Mouse (Mus musculus) heart, postnatal 0 days (tissue): ENCODE measurements around the gene Med19. TPM values are rescaled to one million over a fixed set of nuclear protein-coding genes. Genes with fewer than 3 reads are reported as not detected.
A peak's percentile ranks its signal among the peaks of the same experiment; 100 is the strongest.

ENCODE experiments used
- ATAC-seq: fragments of 200-750 bp; cut with Nextera tagmentation; 2 replicates; pipeline ENCODE4 v1.8.0; 2017; ENCODE audit warnings: low read depth, moderate number of reproducible peaks, moderate library complexity; ENCODE audit not compliant: insufficient read depth
- DNase-seq: peaks from one replicate; pipeline ENCODE4 v3.0.0-alpha.2; 2016; ENCODE audit warnings: low spot score
- H3K27ac ChIP-seq: fragments of 300-500 bp; sonication (generic); 2 replicates; pipeline ENCODE4 v1.5.1; 2014; ENCODE audit warnings: low read depth, mild to moderate bottlenecking
- H3K27me3 ChIP-seq: fragments of 300-500 bp; sonication (generic); 2 replicates; pipeline ENCODE4 v1.6.1; 2014; ENCODE audit warnings: low read length, mixed read lengths; ENCODE audit not compliant: control insufficient read depth, insufficient read depth
- H3K36me3 ChIP-seq: fragments of 300-500 bp; sonication (generic); replicated peaks from 2 replicates; pipeline ENCODE4 v1.6.1; 2014; ENCODE audit warnings: low read length, mixed read lengths; ENCODE audit not compliant: control insufficient read depth, insufficient read depth
- H3K4me1 ChIP-seq: fragments of 300-500 bp; sonication (generic); 2 replicates; pipeline ENCODE4 v1.6.1; 2014; ENCODE audit warnings: antibody characterized with exemption; ENCODE audit not compliant: control insufficient read depth, insufficient read depth
- H3K4me2 ChIP-seq: fragments of 300-500 bp; sonication (generic); 2 replicates; pipeline ENCODE4 v1.6.1; 2014; ENCODE audit warnings: low read depth, mild to moderate bottlenecking, low read length, moderate library complexity
- H3K4me3 ChIP-seq: fragments of 300-500 bp; sonication (generic); 2 replicates; pipeline ENCODE4 v1.5.1; 2014; ENCODE audit warnings: low read depth, low read length
- H3K9ac ChIP-seq: fragments of 300-500 bp; sonication (generic); replicated peaks from 2 replicates; pipeline ENCODE4 v1.6.1; 2014; ENCODE audit warnings: low read depth, low read length, mixed read lengths
- H3K9me3 ChIP-seq: fragments of 300-500 bp; sonication (generic); replicated peaks from 2 replicates; pipeline ENCODE4 v1.6.1; 2016; ENCODE audit warnings: low read length; ENCODE audit not compliant: control insufficient read depth
- CTCF ChIP-seq: IDR thresholded peaks from 2 replicates; pipeline ENCODE4 v1.5.1; 2016; ENCODE audit warnings: antibody characterized with exemption, control low read depth, low read depth
- EP300 ChIP-seq: IDR thresholded peaks from 2 replicates; pipeline ENCODE4 v1.6.1; 2016; ENCODE audit warnings: antibody characterized with exemption, low read depth
- WGBS: fragments of 180-500 bp; shearing (Covaris S2); extraction: QIAGEN DNeasy Blood & Tissue Kit; methylation state at CpG from one replicate; pipeline ENCODE4 v1.1.7; 2014; 5-methylcytosine and 5-hydroxymethylcytosine counted together
- polyA plus RNA-seq: library from polyadenylated mRNA; unstranded; fragments of >200 nt; fragmentation: Nextera tagmentation; extraction: Ambion mirVana; gene quantifications from 2 replicates; pipeline ENCODE4 v1.2.1, GENCODE M21; 2015
- total RNA-seq: library from RNA; depleted of rRNA; stranded (reverse); fragments of >200 nt; gene quantifications from 2 replicates; pipeline ENCODE4 v1.2.3, GENCODE M21; 2014; ENCODE audit warnings: low replicate concordance

The Med19 gene
- total and polyA plus RNA-seq, 2 experiments from 2014 or later, result 15.9 to 41.5 TPM

- peaks cover 6% of the 10 kb centered on the region for H3K4me1 ChIP-seq
- H3K27ac ChIP-seq, result no peak overlapping the region
- no peaks in the 10 kb centered on the region for H3K9me3 ChIP-seq
- 69% methylated on average over 3 of the region's 3 CpGs for WGBS
- no peak overlapping the region for H3K4me2 ChIP-seq
- H3K4me3 ChIP-seq, result no peak overlapping the region
- H3K36me3 ChIP-seq, result no peaks in the 10 kb centered on the region
- no peak overlapping the region for H3K9ac ChIP-seq
- no peak for TF ChIP-seq EP300
- no peak for TF ChIP-seq CTCF
- H3K27me3 ChIP-seq, result peaks cover 16% of the 10 kb centered on the region
- DNase-seq, result no peak
- ATAC-seq, result no peak
Observed at GRCm38 (mm10) chr2:84731206-84731605, 53.0 kb downstream of the Med19 start.

- 74% methylated on average over 1 of the region's 1 CpGs for WGBS
- Histone ChIP-seq H3K4me2 (no peak overlapping the region), H3K9ac (no peak overlapping the region), H3K4me3 (no peak overlapping the region), H3K4me1 (peaks cover 12% of the 10 kb centered on the region), H3K9me3 (no peaks in the 10 kb centered on the region), H3K27ac (no peak overlapping the region), H3K27me3 (peaks cover 23% of the 10 kb centered on the region), H3K36me3 (no peaks in the 10 kb centered on the region)
- no peak for ATAC-seq
- TF ChIP-seq EP300, result no peak
- TF ChIP-seq CTCF, result no peak
- no peak for DNase-seq
Observed at GRCm38 (mm10) chr2:84732394-84732793, 54.2 kb downstream of the Med19 start.

GRCm38 (mm10) chr2:84733579-84734300 lies 55.5 kb downstream of the Med19 start, which contains the start of gene Ypel4:
TSS of gene Ypel4 (plus strand) at chr2:84734058.
- WGBS, result 6% methylated on average over 8 of the region's 8 CpGs
- Histone ChIP-seq H3K36me3 (no peaks in the 10 kb centered on the region), H3K27ac (no peak within 1 kb of the TSS)

DNA sequence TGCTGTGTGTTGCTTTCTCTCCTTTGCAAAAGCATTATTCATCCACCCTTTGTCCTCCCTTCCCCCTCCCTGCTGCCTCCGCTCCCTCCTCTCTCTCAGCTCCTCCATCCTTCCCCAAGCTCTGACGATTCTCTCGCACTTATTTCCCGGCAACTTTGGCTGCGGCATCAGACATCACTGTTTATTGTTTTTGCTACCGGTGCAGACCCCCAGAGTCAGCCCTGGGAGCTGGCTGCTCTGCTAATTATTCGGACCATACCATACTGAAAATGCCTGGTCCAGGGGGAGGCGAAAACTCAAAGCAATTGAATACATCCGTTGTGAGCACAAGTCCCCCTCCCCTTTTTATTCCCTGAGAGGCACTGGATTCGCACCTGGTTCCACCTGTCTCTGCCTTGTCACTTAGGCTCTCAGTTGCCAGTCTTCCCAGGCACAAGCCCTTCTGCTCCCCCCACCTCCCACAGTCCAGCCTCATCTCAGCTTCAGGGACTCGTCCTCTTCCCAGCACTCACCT lies 56.2 kb downstream of the Med19 start:
- Histone ChIP-seq H3K4me2 (peak overlapping the region; percentile 57), H3K27ac (no peak overlapping the region), H3K27me3 (peaks cover 23% of the 10 kb centered on the region), H3K9me3 (no peaks in the 10 kb centered on the region), H3K9ac (peak overlapping the region; percentile 28), H3K36me3 (no peaks in the 10 kb centered on the region), H3K4me3 (peak overlapping the region; percentile 36), H3K4me1 (peaks cover 28% of the 10 kb centered on the region)
- ATAC-seq (no peak), DNase-seq (no peak)
- TF ChIP-seq CTCF, result no peak
- TF ChIP-seq EP300, result no peak
- WGBS, result 2% methylated on average over 11 of the region's 11 CpGs

More at GRCm38 (mm10) chr2:84733579-84734300, 55.5 kb downstream of the Med19 start, which contains the start of gene Ypel4:
- no peaks in the 10 kb centered on the region for H3K9me3 ChIP-seq
- no peak for DNase-seq
- peak within 1 kb of the TSS; percentile 28 for H3K9ac ChIP-seq
- ATAC-seq, result peak; percentile 57
- peak within 1 kb of the TSS; percentile 36 for H3K4me3 ChIP-seq
- no peak for TF ChIP-seq CTCF
- no peak for TF ChIP-seq EP300
- H3K27me3 ChIP-seq, result peaks cover 23% of the 10 kb centered on the region
- H3K4me2 ChIP-seq, result peak within 1 kb of the TSS; percentile 57
- peaks cover 26% of the 10 kb centered on the region for H3K4me1 ChIP-seq

GRCm38 (mm10) chr2:84734919-84735318 lies 56.7 kb downstream of the Med19 start:
- Histone ChIP-seq H3K36me3 (no peaks in the 10 kb centered on the region), H3K27ac (no peak overlapping the region), H3K9ac (no peak overlapping the region), H3K4me1 (peaks cover 28% of the 10 kb centered on the region), H3K4me3 (peak overlapping the region; percentile 36), H3K9me3 (no peaks in the 10 kb centered on the region), H3K4me2 (peak overlapping the region; percentile 57), H3K27me3 (peaks cover 23% of the 10 kb centered on the region)
- DNase-seq, result no peak
- WGBS, result 3% methylated on average over 2 of the region's 2 CpGs
- TF ChIP-seq EP300, result no peak
- TF ChIP-seq CTCF, result no peak
- ATAC-seq, result no peak
